Mouse (Mus musculus) left cerebral cortex, adult 18-20 months (tissue): Measurements from ENCODE around the gene Wdr49. TPM values are rescaled to one million over a fixed set of nuclear protein-coding genes. Genes with fewer than 3 reads are reported as not detected.
A peak's percentile ranks its signal among the peaks of the same experiment; 100 is the strongest.

Source experiments
- DNase-seq, 2 experiments: peaks; one replicate each; pipeline ENCODE4 v3.0.0; 2021 to 2022; ENCODE audit warnings: low spot score in 2 of 2, mixed read lengths in 1 of 2
- long read RNA-seq, 2 experiments: library from polyadenylated mRNA; stranded (forward); transcript quantifications; one replicate each; pipeline ENCODE4 v2.0.0; 2021
- total RNA-seq, 2 experiments: library from RNA; stranded (reverse); gene quantifications; 2 replicates each; pipeline ENCODE4 v1.2.3; 2021

Gene Wdr49
- under 1 TPM; 0.14 to 0.40 TPM for total RNA-seq
- long read RNA-seq, experiment 1: 0 reads
- long read RNA-seq, experiment 2: 0 reads

- no peak for DNase-seq
Observed at GRCm38 (mm10) chr3:75482056-75482455, at the start of gene Wdr49. Gene Wdr49, minus strand, starts transcription at chr3:75482156.

DNA sequence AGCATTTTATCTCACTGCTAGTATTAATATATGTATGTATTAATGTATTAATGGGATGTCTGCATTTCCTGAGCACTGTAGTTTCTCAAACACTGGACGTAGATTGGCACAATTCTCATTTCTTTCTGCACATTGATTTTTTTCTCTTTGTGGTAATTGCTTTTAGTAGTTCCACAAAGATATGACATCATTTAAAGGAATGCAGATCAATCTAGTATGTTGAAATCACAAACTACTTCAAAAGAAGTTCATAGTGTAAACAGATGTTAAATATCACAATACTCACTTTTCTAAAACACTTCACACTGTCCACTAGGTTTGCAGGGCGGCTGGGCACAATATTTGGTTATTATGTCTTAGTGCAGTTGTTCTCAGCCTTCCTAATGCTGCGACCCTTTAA lies 49.1 kb upstream of the Wdr49 start:
- DNase-seq: no peak

- DNase-seq: no peak
Observed at GRCm38 (mm10) chr3:75522527-75522926, 40.6 kb upstream of the Wdr49 start.

GRCm38 (mm10) chr3:75521314-75521713 lies 39.4 kb upstream of the Wdr49 start:
- no peak for DNase-seq

GRCm38 (mm10) chr3:75517631-75518250 lies 35.8 kb upstream of the Wdr49 start:
- peak; percentile 37 to 54 for DNase-seq

GRCm38 (mm10) chr3:75498961-75499960 lies 17.3 kb upstream of the Wdr49 start:
- DNase-seq: no peak

DNA sequence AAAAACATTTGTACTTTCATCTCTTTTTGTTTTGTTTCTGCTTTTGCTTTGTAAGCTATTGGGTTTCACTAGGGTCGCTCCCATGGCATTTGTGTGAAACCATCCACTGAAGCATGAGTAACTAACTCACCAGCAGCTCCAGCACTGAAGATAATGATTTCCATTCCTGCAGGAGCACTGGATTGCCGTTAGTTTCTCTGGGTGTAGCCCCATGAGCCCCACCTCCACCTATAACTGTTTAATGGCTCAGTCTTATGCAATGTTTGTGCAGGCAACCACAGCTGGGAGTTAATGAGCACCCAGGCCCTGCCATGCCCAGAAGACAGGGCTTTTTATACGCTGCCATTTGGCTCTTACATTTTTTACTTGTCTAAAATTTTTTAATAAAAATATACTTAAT lies 11.0 kb upstream of the Wdr49 start:
- no peak for DNase-seq

- no peak for DNase-seq
Observed at GRCm38 (mm10) chr3:75475106-75475505, 6.8 kb downstream of the Wdr49 start.

- DNase-seq: no peak
Observed at GRCm38 (mm10) chr3:75474657-75475056, 7.3 kb downstream of the Wdr49 start.

GRCm38 (mm10) chr3:75468154-75468553 lies 13.8 kb downstream of the Wdr49 start:
- DNase-seq: no peak

- no peak for DNase-seq
Observed at GRCm38 (mm10) chr3:75430564-75431181, 51.3 kb downstream of the Wdr49 start.

GRCm38 (mm10) chr3:75395918-75396317 lies 86.0 kb downstream of the Wdr49 start:
- no peak for DNase-seq

GRCm38 (mm10) chr3:75395121-75395895 lies 86.6 kb downstream of the Wdr49 start:
- peak in 1 of 2 experiments; percentile 6 for DNase-seq

DNA sequence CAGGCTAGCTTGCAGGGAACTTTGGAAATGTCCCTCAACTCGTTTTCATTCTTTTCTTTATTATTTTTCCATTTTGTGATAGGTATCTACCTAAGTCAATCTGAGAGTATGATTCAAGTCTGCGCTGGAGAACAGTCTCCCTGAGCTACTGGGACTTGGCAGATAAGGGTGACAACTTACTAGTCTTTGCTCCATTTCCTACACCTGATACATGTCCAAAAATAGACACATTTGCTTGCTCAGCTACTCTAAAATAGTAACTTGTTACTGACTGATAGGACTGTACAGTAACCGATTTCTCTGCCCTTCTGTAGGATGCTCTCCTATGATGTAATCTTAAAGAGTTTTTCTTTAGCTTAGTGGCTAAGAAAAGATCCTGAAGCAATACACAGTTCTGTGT lies 87.5 kb downstream of the Wdr49 start:
- no peak for DNase-seq

- no peak for DNase-seq
Observed at GRCm38 (mm10) chr3:75381776-75382175, 100.2 kb downstream of the Wdr49 start.

DNA sequence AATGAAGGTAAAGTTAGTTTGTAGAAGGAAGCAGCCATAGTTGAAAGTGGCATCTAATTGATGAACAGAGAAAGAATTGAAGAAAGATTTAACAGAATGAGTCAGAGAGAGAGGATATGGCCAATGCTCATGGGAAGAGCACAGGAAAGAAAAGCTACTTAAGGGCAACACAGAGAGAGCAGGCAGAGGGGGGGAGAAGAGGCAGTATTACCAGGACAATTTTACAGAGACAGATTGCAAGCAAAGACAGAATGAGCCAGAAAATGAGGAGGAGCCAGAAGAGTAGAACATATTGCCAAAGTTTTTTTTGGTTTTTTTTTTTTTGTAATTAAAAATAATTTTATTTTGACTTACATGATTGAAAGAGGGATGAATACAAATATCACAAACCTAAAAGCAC lies 128.0 kb downstream of the Wdr49 start:
- no peak for DNase-seq

DNA sequence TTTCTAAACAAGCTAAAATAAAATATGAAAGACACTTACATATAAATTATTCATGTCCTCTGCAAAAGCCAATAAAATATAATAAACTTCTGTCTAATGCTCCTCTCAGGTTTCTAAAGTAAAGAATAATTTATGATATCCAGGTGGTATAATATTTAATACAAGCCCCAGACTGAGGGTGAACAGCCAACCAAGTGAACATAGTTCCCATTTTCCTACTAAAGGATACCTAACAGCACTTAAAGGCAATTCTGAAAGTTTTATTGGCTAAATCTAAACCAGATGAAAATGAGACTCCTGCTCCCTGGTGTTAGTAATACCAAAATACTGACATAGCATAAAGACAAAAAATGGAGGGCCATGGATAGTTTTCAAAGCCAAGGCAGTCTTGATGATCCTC lies 144.8 kb downstream of the Wdr49 start:
- DNase-seq: no peak

DNA sequence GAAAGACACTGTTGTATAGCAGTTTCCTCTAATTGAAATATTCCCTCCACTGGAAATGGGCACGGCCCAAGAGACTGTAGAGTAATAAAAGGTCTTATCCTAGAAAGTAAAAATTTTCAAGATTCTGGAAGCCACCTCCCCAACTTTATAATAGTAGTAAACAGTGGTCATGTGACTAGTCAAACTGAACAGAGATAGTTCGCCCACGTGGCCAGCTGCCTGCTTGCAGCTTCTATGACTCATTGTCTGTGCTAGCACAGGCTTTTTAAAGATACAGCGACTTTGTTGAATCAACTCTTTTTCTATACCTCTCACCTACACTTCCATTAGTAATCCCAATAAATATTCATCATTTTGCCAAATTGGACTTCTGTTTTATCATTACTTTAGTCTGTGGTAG lies 161.0 kb downstream of the Wdr49 start:
- DNase-seq: peak; percentile 33 to 49

DNA sequence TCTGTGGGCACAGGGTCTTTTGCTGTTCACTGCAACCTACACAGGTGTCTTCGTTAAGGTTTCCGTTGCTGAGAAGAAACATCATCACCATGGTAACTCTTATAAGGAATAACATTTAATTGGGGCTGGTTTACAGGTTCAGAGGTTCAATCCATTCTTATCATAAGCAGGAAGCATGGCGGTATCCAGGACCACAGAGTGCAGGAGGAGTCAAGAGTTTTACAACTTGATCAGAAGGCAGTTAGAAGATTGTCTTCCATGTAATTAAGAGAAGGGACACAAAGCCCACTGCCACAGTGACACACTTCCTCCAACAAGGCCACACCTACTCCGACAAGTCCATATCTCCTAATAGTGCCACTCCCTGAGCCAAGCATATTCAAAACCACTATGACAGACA lies 173.1 kb downstream of the Wdr49 start:
- DNase-seq: no peak

DNA sequence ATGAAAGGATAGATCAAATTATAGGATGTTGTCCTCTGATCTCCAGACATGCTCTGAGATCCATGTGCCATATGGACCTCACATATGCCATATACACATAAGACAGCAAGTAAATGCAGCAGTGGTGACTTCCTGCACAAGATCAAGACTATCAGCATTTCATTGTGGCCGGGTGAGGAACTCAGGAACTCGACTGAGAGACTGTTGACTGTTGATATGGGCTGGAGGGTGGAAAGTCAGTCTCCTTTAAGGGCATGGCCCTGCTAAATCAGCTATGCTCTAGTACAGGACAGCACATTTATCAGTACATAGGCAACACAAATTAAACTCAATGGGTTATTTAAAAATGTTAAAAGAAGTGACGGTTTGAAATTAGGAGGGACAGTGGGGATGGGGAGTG lies 173.7 kb downstream of the Wdr49 start:
- DNase-seq: no peak

- DNase-seq: no peak
Observed at GRCm38 (mm10) chr3:75305584-75305983, 176.4 kb downstream of the Wdr49 start.
